Mouse (Mus musculus): ENCODE data around the gene Pbx1.

GRCm38 (mm10) chr1:168236101-168236500 lies 196.0 kb downstream of the Pbx1 start:
- no peak for TF ChIP-seq CTCF (IDR thresholded peaks at IDR 0.05; ENCODE audit: control insufficient read depth, insufficient read depth, insufficient replicate concordance, low read depth, low read length)
- no peak for TF ChIP-seq POLR2A (IDR thresholded peaks at IDR 0.05; ENCODE audit: control insufficient read depth, low read depth, low read length)
